Mouse (Mus musculus): ENCODE measurements around the gene Rab17. TPM values are rescaled to one million over a fixed set of nuclear protein-coding genes. Genes with fewer than 3 reads are reported as not detected.

Rab17 gene
- polyA plus RNA-seq, 1 experiment, result 1.0 TPM

DNA sequence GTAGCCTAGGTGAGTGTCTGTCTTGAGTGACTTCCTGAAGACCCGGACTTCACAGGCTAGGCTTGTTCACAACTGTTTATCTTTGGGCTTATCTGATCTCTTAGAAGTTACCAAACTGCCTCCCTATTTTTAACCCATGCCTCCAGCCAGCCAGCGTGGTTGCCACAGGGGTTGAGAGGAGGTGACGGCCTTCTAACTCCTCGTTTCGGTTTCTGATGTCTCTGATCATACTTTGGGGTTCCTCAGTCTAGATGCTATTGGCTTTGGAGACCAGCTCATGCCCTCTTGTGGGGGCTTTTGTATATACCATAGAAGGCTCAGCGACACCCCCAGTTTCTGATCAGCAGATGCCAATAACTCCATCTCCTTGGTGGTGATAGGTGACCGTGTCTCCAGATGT is 40.8 kb upstream of the Rab17 start:
- TF ChIP-seq POLR2A (IDR thresholded peaks at IDR 0.05; ENCODE audit: insufficient read depth, low read length) (no peak), CTCF (IDR thresholded peaks at IDR 0.05; ENCODE audit: low read depth, low read length) (no peak), EP300 (IDR thresholded peaks at IDR 0.05; ENCODE audit: insufficient read depth, low read depth, low read length) (no peak)
- Histone ChIP-seq H3K4me1 (ENCODE audit: control insufficient read depth, insufficient read depth, low read length) (no peaks in the 10 kb centered on the region), H3K9ac (ENCODE audit: low read depth, poor library complexity, severe bottlenecking) (no peak overlapping the region), H3K27ac (ENCODE audit: insufficient read depth, low read length) (no peak overlapping the region), H3K4me3 (ENCODE audit: low read depth, low read length) (no peak overlapping the region), H3K36me3 (ENCODE audit: control insufficient read depth, insufficient read depth, low read length, poor library complexity, severe bottlenecking) (no peaks in the 10 kb centered on the region), H3K9me3 (replicated peaks; ENCODE audit: control insufficient read depth, insufficient read depth, low read length, poor library complexity, severe bottlenecking) (no peaks in the 10 kb centered on the region), H3K27me3 (ENCODE audit: control insufficient read depth, insufficient read depth, low read length, poor library complexity, severe bottlenecking) (no peaks in the 10 kb centered on the region)

DNA sequence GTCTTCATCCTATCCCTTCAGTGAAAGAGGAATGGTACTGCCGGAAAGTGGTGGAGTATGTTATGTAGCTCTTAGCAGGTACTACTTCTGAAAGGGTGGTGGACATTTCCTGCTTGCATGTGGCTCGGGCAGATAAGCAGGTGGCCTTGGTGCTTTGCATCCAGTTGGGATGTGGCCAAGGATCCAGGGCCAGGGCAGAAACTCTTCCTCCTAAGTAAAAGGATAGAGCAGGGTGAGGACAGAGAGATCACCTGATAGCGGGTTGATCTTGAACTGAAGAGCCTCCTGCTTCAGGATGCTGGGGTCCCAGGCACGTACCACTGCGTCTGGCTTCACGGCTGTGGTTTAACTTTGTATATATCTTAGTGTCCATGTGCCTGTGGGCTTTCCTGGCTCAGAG is 39.8 kb upstream of the Rab17 start:
- no peak for TF ChIP-seq EP300 (IDR thresholded peaks at IDR 0.05; ENCODE audit: insufficient read depth, low read depth, low read length)
- TF ChIP-seq POLR2A (IDR thresholded peaks at IDR 0.05; ENCODE audit: insufficient read depth, low read length), result no peak
- no peak for TF ChIP-seq CTCF (IDR thresholded peaks at IDR 0.05; ENCODE audit: low read depth, low read length)
- H3K27me3 ChIP-seq (ENCODE audit: control insufficient read depth, insufficient read depth, low read length, poor library complexity, severe bottlenecking), result no peaks in the 10 kb centered on the region
- no peak overlapping the region for H3K4me3 ChIP-seq (ENCODE audit: low read depth, low read length)
- no peaks in the 10 kb centered on the region for H3K9me3 ChIP-seq (replicated peaks; ENCODE audit: control insufficient read depth, insufficient read depth, low read length, poor library complexity, severe bottlenecking)
- no peaks in the 10 kb centered on the region for H3K4me1 ChIP-seq (ENCODE audit: control insufficient read depth, insufficient read depth, low read length)
- H3K9ac ChIP-seq (ENCODE audit: low read depth, poor library complexity, severe bottlenecking), result no peak overlapping the region
- H3K36me3 ChIP-seq (ENCODE audit: control insufficient read depth, insufficient read depth, low read length, poor library complexity, severe bottlenecking), result no peaks in the 10 kb centered on the region
- no peak overlapping the region for H3K27ac ChIP-seq (ENCODE audit: insufficient read depth, low read length)

DNA sequence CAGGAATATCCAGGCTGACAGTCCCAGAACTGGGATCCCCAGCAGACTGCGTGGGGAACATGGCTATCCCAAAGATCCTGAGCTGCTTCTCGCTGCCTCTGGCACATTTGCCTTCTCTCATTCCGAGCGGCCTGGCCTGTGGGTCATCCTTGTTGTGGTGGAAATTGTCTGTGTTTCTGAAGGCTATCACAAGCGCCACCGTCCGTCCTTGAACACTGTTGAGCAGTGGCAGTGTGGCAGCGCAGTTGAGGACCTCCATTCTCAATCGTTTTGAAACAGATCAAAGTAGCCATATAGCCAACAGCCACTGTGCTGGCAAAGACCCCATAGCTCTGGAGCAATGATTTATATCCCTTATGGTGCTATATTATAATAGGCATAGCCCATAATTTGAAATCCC is 39.3 kb upstream of the Rab17 start:
- TF ChIP-seq CTCF (IDR thresholded peaks at IDR 0.05; ENCODE audit: low read depth, low read length) (no peak), EP300 (IDR thresholded peaks at IDR 0.05; ENCODE audit: insufficient read depth, low read depth, low read length) (no peak), POLR2A (IDR thresholded peaks at IDR 0.05; ENCODE audit: insufficient read depth, low read length) (no peak)
- H3K9ac ChIP-seq (ENCODE audit: low read depth, poor library complexity, severe bottlenecking), result no peak overlapping the region
- no peaks in the 10 kb centered on the region for H3K27me3 ChIP-seq (ENCODE audit: control insufficient read depth, insufficient read depth, low read length, poor library complexity, severe bottlenecking)
- no peaks in the 10 kb centered on the region for H3K9me3 ChIP-seq (replicated peaks; ENCODE audit: control insufficient read depth, insufficient read depth, low read length, poor library complexity, severe bottlenecking)
- H3K36me3 ChIP-seq (ENCODE audit: control insufficient read depth, insufficient read depth, low read length, poor library complexity, severe bottlenecking), result no peaks in the 10 kb centered on the region
- no peak overlapping the region for H3K27ac ChIP-seq (ENCODE audit: insufficient read depth, low read length)
- no peaks in the 10 kb centered on the region for H3K4me1 ChIP-seq (ENCODE audit: control insufficient read depth, insufficient read depth, low read length)
- H3K4me3 ChIP-seq (ENCODE audit: low read depth, low read length), result no peak overlapping the region

DNA sequence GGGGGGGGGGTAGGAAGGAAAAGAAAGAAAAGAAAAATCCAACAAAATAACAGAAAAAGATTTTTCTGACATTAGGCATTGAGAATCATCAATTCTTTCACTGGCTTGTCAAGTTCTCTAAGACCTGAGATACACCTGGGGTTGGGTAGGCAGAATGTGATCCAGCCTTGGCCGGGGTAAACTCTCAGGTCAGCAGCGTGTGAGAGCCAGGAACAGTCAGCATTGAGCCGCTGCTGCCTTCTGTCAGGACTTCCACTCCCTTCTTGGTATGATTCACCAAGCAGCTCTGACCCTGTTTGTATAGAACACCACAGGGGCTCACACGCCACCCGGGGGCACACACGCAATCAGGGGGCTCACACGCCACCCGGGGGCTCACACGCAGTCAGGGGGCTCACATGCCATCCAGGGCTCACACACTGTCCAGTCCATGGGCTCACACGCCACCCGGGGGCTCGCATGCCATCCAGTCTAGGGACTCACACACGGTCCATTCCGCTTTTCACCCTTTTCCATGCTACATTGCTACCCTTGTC is 38.8 kb upstream of the Rab17 start:
- no peak overlapping the region for H3K4me3 ChIP-seq (ENCODE audit: low read depth, low read length)
- H3K9ac ChIP-seq (ENCODE audit: low read depth, poor library complexity, severe bottlenecking), result no peak overlapping the region
- H3K27ac ChIP-seq (ENCODE audit: insufficient read depth, low read length), result no peak overlapping the region
- H3K4me1 ChIP-seq (ENCODE audit: control insufficient read depth, insufficient read depth, low read length), result no peaks in the 10 kb centered on the region
- H3K27me3 ChIP-seq (ENCODE audit: control insufficient read depth, insufficient read depth, low read length, poor library complexity, severe bottlenecking), result no peaks in the 10 kb centered on the region
- no peak for TF ChIP-seq EP300 (IDR thresholded peaks at IDR 0.05; ENCODE audit: insufficient read depth, low read depth, low read length)
- TF ChIP-seq CTCF (IDR thresholded peaks at IDR 0.05; ENCODE audit: low read depth, low read length), result no peak
- no peak for TF ChIP-seq POLR2A (IDR thresholded peaks at IDR 0.05; ENCODE audit: insufficient read depth, low read length)
- H3K9me3 ChIP-seq (replicated peaks; ENCODE audit: control insufficient read depth, insufficient read depth, low read length, poor library complexity, severe bottlenecking), result no peaks in the 10 kb centered on the region
- no peaks in the 10 kb centered on the region for H3K36me3 ChIP-seq (ENCODE audit: control insufficient read depth, insufficient read depth, low read length, poor library complexity, severe bottlenecking)

DNA sequence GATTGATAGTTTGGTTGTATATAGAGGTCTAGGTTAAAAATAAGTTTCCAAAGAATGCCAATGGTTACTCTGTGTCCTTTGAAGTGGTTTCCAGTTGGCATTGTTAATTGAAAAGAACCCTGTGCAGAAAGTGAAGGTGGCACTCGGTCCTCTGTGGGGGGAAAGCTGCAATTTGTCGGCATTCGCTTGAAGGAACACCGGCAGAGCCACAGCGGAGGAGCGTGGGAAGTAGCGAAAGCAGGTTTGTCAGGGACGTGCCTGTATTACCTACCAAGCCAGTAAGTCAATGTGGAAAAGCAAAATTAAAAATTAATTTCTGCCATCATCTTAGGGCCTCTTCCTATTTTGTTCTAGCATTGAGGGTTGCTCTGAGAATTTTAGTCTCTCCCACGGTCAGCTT is 37.2 kb upstream of the Rab17 start:
- Histone ChIP-seq H3K27ac (ENCODE audit: insufficient read depth, low read length) (no peak overlapping the region), H3K36me3 (ENCODE audit: control insufficient read depth, insufficient read depth, low read length, poor library complexity, severe bottlenecking) (no peaks in the 10 kb centered on the region), H3K4me1 (ENCODE audit: control insufficient read depth, insufficient read depth, low read length) (no peaks in the 10 kb centered on the region), H3K9ac (ENCODE audit: low read depth, poor library complexity, severe bottlenecking) (no peak overlapping the region), H3K9me3 (replicated peaks; ENCODE audit: control insufficient read depth, insufficient read depth, low read length, poor library complexity, severe bottlenecking) (no peaks in the 10 kb centered on the region), H3K4me3 (ENCODE audit: low read depth, low read length) (no peak overlapping the region), H3K27me3 (ENCODE audit: control insufficient read depth, insufficient read depth, low read length, poor library complexity, severe bottlenecking) (no peaks in the 10 kb centered on the region)
- TF ChIP-seq CTCF (IDR thresholded peaks at IDR 0.05; ENCODE audit: low read depth, low read length) (no peak), POLR2A (IDR thresholded peaks at IDR 0.05; ENCODE audit: insufficient read depth, low read length) (no peak), EP300 (IDR thresholded peaks at IDR 0.05; ENCODE audit: insufficient read depth, low read depth, low read length) (no peak)

DNA sequence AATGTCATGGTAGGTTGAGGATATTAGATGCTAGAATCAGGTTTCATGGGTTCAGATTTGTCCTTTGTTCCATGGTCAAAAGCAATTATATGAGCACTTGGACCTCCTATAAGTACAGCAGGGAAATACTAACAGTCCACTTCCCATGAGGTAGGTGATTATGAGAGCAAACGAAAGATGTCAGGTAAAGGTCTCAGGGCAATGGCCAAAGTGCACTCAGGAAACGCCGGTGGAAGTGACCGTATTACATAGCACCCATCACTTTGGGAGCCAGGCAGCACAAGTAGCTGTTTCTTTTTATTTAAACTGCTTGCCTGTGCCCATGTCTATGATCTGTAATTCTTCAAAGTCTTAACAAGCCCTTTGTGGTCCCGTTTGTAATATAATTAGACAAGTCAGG is 36.6 kb upstream of the Rab17 start:
- Histone ChIP-seq H3K4me1 (ENCODE audit: control insufficient read depth, insufficient read depth, low read length) (no peaks in the 10 kb centered on the region), H3K27me3 (ENCODE audit: control insufficient read depth, insufficient read depth, low read length, poor library complexity, severe bottlenecking) (no peaks in the 10 kb centered on the region), H3K9ac (ENCODE audit: low read depth, poor library complexity, severe bottlenecking) (no peak overlapping the region), H3K36me3 (ENCODE audit: control insufficient read depth, insufficient read depth, low read length, poor library complexity, severe bottlenecking) (no peaks in the 10 kb centered on the region), H3K9me3 (replicated peaks; ENCODE audit: control insufficient read depth, insufficient read depth, low read length, poor library complexity, severe bottlenecking) (no peaks in the 10 kb centered on the region), H3K4me3 (ENCODE audit: low read depth, low read length) (no peak overlapping the region), H3K27ac (ENCODE audit: insufficient read depth, low read length) (no peak overlapping the region)
- TF ChIP-seq CTCF (IDR thresholded peaks at IDR 0.05; ENCODE audit: low read depth, low read length) (no peak), EP300 (IDR thresholded peaks at IDR 0.05; ENCODE audit: insufficient read depth, low read depth, low read length) (no peak), POLR2A (IDR thresholded peaks at IDR 0.05; ENCODE audit: insufficient read depth, low read length) (no peak)
